Mouse (Mus musculus): Measurements from ENCODE around the gene Fam198a.

Gene Fam198a

DNA sequence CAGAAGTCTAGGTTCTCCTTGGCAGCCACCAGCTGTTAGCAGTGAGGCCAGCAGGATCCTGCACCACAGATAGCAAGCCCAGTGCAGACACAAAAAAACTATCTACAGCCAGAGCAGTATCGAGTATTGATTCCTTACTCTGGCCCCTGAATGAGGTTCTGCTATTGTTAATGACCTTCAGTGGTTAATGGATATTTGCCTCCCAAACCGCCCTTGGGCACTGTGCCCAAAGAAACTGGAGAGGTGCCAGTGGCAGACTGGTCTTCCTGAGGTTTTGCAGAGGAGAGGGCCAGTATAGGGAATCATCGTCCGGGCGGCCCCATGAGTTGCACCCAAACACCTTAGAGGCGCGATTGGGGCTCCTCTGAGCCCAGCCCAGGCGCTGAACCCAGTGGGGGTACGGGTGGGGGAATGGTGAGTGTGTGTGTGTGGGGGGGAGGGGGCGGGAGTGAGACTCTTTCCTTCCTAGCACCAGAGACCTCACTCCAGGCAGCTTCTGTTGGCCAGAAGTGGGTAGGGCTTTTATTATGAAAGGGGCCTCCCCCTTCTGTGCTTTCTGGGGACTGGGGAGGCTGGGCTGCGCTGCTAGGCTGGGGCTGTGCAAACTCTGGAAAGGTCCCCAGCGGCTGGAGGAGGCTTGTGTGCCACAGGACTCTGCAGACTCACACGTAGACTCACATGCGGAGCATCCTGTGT, at the start of gene Fam198a:
Gene Fam198a (plus strand): TSS at position 571 of the 696 bp plus-strand sequence.
- no peak for DNase-seq (ENCODE audit: low read depth)

DNA sequence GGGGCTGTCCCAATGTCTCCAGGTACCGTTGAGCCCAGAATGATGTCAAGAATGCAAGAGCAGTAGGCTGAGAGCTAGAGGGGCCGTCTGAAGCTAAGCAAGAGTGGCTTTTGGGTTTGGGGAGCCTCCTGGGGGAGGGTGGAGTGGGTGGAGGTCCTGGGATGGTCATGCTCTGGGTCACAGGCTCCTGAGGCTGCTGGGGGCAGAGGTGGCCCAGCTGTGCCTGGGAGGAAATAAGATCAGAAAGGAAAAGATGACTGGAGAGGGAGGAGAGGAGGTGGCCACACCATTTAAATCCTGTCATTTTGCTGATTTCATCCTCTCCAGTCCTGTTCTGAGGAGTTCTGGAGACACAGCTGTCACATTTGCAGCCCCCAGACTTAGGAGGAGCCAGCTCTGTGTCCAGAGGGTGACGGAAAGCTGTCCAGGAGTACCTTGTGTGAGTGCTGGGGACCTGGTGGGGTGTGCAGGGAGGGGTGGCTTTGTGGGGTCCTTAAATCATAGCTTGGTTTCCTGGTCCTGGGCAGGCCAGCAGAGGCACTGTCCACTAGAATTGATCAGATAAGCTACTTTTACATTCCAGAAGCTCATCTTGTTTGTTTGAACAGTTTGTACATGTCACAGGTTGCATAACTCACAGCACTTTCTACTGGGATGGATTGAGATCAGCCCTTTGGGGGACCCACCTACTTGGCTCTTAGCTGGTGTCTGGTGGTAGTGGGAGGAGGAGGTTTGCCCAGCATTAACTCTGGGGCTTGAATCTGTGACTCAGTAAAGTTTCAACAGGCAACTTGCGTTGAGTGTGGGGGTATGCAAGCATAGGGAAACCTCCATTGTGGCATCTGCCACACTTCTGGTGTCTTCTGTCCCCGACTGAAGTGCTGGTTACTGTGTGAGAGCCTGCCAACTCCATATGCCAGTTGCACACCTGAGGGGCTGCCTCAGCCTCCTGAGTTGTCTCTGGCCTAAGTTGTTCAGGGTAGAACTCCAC, 48.8 kb upstream of the Fam198a start:
- no peak for DNase-seq (ENCODE audit: low read depth)

DNA sequence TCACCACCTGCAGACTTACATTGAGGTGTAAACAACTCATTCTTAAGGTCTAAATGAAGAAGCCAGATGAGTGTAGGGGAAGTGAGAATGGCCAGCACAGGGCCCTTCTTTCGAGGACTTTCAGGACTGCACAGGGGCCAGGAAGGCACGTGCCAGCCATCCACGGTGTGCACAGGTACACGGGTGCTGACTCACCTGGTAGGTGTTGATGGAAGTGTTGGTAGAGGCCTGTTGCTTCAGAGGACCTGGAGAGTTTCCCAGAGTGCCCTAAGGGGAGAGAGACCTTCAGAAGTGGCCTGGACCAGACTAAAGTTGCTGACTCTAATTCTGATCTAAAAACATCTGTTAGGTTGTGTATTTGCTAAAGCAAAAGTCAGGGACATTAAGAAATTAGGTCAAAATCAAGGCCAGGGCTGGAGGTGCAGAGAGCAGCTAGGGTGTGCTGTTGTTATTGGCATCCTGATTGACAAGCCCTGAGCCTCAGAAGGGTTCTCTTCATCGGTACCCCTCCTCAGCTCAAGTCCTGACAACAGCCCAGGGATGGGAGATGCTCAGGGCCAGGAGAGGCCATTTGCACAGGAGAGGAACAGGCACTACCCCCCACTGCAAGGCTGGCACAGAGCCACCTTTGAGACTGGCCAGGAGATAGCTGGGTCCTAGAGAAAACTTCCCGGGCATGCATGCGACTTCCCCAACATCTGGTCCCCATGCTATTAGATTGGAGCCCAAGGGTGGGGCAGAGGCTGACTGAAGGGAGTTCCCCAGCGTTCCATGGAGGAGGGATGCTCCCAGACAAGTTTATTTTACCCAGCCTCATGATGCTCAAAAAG, 47.1 kb upstream of the Fam198a start:
- DNase-seq (ENCODE audit: low read depth): no peak

DNA sequence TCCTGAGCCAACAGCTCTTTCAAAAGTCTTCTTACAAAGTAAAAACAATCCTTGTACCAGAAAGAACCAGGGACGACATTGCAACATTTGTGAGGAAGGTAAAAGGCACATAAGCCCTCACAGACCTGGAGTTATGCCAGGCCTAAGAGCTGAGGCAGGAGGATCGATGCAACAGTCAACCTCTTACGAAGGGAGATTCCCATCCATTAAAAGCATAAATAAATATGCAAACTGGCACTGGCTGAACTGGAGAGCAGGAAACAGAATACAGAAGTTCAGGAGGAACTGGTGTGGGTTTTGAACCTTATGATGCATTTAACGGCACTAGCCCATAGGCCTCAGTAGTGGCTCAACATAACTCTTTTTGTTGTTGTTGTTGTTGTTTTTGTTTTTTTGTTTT, 46.5 kb upstream of the Fam198a start:
- DNase-seq (ENCODE audit: low read depth): no peak

DNA sequence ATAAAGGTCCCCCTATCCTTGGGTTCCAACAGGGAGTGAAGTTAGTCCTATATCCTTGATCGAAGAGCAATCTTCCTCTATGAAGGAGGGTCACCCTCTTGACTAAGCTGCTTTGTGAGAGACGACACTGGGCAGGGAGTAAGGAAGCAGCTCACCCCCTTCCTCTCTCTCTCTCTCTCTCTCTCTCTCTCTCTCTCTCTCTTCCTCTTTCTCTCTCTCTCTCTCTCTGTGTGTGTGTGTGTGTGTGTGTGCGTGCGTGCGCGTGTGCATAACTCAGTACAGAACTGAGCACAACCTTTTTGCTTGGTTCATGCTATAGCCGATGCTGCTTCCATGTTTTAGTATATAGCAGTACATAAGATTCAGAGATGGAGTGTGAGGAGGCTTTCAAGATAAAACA, 45.8 kb upstream of the Fam198a start:
- no peak for DNase-seq (ENCODE audit: low read depth)

DNA sequence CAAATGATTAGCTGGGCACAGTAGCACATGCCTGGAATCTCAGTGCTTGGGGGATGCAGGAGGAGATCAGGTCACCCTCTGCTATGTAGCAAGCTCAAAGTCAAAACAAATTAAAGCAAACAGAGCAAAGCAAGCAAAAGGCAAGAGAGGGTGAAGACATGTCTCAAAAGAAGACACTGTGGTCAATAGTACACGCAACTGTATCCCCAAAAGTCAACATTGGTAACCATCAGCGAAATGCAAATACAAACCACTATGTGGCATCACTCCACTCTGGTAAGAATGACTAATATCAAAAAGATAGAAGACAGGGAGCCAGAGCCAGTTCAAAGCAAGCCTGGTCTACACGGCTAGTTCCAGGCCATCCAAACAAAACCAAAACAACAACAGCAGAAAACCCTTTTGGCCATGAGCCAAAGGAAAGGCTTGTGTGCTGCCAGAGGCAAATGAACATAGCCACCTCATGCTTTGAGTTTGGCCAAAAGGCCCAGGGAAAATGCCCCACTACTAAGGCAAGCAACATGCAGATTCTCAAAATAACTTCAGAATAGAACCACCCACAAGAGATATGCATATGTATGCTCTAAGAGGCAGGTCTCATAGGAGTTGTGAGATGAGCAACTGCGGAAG, 45.1 kb upstream of the Fam198a start:
- DNase-seq (ENCODE audit: low read depth): no peak

DNA sequence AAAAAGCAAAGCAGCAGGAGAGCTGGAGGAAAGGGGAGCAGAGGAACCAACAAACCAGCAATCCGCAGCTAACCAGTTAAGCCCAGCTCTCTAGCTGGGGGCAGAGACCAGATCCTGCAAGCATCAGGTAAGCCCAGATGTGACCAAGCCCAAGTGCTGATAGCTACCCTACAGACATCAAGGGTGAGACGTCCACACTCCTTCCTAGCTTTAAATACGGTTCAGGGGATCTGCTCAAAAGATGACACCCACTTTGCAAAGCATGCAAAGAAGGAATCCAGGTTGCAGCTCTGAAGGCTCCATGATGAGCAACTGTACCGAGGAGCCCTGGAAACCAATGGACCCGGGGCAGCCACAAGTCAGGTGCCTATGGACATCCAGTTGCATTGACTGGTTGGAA, 44.3 kb upstream of the Fam198a start:
- no peak for DNase-seq (ENCODE audit: low read depth)

DNA sequence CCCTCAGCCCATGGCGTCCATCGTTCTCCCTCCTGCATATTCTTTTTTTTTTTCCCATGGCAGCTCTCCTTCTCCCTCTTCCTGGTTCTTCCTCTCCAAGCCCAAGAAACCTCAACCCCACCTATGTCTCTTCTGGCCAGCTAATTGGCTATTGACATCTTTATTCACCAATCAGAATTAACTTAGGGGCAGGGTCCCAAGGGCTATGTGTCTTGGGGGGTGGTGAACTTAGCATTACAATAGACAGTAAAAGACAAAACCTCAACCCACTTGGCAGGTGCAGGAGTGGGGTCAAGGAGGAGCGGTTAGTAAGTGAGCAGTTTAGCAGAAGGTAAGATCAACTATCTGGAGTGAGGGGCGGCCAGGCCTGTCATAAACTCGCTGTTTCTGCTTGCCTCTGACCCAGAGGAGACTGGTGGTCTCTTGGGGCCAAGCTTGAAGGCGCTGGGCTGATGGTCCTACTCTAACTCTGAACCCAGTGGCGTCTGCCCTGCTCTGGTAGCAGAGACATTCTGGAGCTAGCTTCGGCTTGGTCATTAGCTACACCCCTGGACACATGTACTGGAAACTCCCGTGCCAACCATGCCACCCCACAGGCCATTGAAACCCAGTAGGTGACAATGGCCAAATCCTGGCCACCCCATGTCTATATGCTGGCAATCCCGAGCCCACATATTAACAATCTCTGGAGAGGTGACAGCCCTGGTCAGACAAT, 43.3 kb upstream of the Fam198a start:
- DNase-seq (ENCODE audit: low read depth): no peak

DNA sequence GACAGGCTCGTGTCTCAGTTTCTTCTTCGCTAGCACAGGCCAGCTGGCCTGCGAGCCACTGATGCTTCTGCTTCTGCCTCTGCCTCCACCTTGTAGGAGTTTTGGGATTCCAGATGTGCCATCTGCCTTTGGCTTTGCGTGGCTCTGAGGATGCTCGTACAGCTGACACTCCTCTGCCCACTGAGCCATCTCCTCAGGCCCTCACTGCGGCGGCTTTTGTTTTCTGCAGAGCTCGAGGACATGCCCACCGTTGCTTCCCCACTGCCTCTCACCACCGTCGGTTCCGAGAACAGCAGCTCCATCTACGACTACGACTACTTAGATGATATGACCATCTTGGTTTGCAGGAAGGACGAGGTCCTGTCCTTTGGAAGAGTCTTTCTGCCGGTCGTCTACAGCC, 42.5 kb upstream of the Fam198a start:
- no peak for DNase-seq (ENCODE audit: low read depth)

DNA sequence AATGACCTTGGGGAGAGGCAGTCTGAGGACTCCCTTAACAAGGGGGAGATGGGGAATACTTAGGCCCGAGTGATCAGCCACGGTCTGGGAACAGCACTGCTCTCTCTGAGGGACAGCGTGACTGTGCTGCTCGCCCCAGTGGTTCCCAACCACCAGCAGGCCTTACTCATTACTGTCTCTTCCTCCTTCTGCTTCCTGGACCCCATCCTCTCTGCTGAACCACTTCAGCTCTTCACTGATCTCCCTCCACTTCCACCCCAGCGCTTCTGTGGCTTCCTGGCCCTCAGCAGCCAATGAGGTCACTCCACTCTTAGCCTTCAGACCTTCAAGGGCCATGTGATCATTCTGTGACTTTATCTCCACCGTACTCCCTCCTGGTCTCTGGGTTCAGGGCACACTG, 41.2 kb upstream of the Fam198a start:
- no peak for DNase-seq (ENCODE audit: low read depth)

DNA sequence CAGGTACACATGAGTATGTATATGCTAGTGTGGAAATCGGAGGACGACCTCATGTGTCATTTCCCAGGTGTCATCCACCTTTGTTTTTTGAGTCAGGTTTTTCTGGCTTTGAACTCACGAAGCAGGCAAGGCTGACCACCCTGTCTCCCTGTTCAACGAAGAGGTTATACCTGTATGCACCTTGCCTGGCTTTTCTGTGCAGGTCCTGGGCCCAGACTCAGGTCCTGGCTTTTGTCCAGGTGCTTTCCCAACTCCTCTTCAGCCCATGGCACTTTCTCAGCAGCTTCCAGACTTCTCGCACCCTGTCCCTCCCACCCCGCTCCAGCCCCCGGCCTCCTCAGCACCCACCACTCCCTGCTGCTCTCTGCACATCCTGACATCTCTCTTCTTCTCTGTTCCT, 39.6 kb upstream of the Fam198a start:
- DNase-seq (ENCODE audit: low read depth): no peak

DNA sequence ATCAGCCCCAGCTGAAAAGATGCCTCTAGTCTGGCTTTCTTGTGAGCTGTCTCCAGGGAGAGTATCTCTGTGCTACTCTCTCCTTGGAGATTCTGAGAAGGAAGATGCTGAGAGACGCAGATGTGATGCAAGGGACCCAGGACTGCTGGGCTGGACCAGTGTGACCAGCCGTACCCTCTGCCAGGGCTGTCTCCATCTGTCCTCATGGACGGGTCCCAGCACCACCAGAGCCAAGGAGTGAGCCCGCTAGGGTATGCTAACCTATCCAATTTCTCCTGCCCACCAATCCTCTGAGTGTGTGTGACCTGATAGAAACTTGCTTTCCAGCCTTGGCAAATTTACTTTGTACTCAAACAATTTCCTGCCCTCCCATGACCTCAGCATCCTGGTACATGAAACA, 38.0 kb upstream of the Fam198a start:
- DNase-seq (ENCODE audit: low read depth): no peak

DNA sequence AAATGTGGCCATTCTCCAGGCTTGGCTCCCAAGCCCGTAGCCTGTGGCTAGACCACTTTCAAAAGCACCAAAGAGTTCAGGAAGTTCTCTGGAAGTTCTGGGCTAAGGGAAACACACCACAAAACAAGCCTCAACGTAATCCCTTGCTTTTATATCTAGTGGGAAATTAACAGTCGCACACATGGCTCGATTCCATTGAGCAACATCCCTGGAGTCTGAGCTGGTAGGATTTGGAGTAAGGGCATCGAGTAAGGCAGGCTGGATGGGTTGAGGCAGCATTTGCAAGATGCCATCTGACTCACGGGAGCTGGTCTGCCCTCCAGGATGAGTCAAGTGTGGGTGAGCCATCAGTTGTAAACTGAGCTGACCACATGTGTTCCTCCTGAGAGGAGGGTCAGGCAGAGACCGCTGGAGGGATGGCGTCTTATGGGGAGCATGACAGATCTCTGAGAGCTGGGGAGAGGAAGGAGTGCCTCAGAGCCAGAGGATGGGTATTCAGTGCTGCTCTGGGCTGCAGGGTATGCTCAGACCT, 36.5 kb upstream of the Fam198a start:
- DNase-seq (ENCODE audit: low read depth): peak; percentile 42

DNA sequence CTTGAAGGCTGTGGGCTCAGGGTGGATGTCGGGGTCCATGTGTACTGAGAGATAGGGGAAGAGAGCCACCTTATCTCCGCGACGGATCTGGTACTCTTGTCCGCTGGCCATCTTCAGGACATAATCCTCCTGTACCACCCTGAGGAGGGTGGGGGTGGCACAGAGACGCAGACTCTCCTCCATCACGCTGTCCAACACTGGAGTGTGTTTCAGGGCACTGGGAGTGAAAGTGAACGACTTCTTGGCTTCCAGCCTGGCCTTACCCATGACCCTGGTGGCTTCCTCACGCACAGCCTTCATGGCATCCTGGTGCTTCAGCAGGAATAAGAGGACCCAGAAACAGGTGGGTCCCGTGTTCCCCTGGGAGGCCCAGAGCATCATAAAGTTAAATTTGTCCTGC, 35.7 kb upstream of the Fam198a start:
- DNase-seq (ENCODE audit: low read depth): no peak

DNA sequence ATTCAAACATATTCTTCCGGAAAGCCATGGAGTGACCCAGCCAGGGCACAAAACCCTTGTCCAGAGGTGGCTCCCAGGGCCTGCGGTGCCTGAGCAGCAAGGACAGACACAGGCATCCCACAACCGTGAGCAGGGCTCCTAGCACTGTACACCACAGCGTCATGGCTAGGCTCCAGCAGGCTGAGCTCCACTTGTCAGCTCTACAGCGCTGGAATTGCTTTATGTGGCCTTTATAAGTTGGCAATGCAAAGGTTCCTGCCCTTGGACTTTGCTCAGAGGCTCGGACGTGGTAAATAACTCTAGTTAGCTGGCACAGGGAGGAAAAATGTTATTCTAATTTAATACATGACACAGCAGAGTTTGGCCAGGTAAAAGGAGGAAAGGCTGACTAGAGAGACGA, 34.7 kb upstream of the Fam198a start, which contains the start of gene Cyp8b1:
Gene Cyp8b1 (minus strand): TSS at position 204 of the 400 bp plus-strand sequence.
- DNase-seq (ENCODE audit: low read depth): no peak

DNA sequence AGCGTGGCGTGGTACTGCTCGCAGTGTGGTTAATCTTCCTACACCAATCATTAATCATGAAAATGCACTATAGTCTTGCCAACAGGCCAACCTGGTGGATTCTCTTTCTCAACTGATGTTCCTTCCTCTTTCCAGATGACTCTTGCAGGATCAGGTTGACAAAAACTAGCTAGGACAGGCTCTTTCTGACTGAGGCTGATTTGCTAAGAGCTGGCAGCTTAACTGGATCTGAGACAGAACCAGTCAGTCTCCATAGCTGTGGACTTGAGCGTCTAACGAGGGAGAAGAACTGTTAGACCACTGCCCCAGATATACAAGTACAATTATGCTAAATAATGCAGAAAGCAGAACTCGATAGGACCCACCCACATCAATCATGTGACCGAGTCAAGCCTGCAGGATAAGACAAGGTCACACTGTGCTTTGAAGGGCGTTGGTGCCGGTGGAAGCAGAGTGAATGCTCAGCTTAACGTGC, 31.7 kb upstream of the Fam198a start:
- DNase-seq (ENCODE audit: low read depth): no peak

DNA sequence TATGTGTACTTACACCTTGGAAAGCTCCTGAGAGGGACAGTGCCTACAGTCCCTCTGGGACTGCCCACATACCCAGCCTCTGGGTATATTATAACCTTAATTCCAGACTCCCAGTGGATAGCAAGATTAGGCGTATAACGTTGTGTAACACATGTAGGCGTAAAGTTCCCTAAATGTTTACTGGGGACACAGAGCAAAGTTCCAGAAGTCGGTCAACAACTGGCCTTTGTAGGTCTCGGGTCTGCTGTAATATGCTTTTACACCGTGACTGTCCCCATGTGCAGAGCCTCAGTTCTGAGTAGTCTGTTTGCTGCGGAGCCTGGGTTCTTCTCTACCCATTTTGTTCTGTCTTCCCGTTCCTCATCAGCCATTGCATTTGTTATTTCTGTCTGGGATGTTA, 27.3 kb upstream of the Fam198a start:
- DNase-seq (ENCODE audit: low read depth): no peak

DNA sequence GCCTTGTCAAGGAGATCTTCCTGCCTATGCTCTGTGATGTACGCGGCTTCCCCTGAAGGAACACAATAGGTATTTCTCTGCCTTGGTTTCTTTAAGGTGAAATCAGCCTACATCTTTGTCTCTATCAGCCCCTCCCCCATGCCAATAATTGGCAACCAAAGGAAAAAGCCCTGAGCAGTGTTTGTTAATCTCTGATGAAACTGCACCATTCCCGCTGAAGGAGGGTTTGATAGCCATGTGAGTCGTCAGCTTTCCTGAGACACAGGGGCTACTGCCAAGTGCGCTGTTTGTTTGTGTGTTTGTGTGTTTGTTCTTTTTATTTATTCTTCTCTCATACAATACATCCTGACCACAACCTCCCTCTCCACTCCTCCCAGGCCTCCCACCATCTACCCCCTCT, 26.9 kb upstream of the Fam198a start:
- DNase-seq (ENCODE audit: low read depth): no peak

DNA sequence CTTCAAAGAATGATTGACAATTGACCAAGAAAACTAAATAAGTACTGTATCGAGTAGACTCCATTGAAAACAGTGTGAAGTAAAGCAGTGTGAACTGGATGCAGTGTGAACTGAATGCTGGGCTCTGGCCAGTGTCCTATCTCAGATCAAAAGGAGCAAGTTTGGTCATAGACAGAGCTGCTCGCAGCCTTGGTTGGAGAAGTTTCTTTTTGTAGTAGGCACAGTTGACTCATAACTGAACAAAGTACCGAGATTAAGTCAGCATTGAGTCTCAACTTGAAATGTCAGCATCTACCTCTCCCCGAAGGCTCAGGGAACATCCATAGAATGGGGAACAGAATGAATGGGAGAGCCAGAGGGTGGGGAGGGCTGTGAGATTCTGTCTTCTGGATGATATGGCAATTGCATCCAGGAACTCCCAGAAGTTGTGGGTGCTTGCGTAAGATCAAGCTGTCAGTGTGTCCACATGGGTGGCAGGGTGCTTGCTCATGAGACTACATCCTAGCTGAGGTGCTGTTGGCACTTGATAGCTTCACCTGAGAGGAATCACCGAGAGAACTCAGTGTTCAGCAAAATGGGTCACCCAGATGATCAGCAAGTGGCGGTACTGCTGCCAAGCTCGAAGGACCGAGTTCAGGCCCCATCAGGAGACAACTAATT, 25.8 kb upstream of the Fam198a start:
- DNase-seq (ENCODE audit: low read depth): no peak

DNA sequence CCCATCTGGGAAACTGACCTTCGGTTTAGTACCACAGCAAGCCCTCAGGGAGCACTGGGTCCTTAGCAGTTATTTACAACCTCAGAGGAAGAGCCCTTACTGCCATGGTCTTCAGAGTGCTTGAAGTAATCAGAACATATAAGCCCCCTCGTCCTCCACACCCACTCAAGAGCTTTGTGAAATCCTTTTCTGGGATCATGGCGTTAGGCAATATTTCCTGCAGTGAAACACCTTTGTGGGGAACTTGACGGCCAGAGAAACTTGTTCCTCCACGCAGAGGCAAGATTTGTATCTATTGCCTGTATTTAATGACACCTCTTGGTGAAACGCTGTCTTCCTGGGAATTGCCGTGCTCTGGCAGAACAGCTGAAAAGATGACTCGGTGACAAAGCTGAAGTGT, 24.8 kb upstream of the Fam198a start:
- DNase-seq (ENCODE audit: low read depth): no peak
